Mouse (Mus musculus): Measurements from ENCODE around the gene Amigo3.

DNA sequence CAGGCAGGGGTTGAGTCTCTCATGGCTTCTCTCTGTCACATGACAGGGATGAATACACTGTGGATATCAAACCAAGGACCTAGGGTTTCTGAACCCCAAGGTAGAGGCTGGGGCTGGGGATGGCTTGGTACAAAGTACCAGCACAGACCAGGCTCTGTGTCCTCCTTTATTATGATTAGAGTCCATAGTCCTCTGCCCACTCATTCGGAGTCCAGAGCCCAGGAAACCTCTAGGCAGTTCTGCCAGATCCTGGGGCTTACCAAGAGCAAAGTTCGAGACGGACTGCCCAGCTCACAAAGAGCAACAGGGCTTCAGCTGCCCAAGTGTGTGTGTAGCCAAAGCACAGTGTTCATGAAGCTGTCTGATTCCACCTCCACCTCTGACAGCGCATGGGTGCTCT lies 32.3 kb downstream of the Amigo3 start:
- no peak for TF ChIP-seq CTCF (IDR thresholded peaks at IDR 0.05; ENCODE audit: insufficient read depth, low read length)
- no peak for TF ChIP-seq POLR2A (IDR thresholded peaks at IDR 0.05; ENCODE audit: borderline replicate concordance, extremely low read depth, low read depth, low read length)
